Mouse (Mus musculus): ENCODE results near the gene Esrp2.

Esrp2 gene

DNA sequence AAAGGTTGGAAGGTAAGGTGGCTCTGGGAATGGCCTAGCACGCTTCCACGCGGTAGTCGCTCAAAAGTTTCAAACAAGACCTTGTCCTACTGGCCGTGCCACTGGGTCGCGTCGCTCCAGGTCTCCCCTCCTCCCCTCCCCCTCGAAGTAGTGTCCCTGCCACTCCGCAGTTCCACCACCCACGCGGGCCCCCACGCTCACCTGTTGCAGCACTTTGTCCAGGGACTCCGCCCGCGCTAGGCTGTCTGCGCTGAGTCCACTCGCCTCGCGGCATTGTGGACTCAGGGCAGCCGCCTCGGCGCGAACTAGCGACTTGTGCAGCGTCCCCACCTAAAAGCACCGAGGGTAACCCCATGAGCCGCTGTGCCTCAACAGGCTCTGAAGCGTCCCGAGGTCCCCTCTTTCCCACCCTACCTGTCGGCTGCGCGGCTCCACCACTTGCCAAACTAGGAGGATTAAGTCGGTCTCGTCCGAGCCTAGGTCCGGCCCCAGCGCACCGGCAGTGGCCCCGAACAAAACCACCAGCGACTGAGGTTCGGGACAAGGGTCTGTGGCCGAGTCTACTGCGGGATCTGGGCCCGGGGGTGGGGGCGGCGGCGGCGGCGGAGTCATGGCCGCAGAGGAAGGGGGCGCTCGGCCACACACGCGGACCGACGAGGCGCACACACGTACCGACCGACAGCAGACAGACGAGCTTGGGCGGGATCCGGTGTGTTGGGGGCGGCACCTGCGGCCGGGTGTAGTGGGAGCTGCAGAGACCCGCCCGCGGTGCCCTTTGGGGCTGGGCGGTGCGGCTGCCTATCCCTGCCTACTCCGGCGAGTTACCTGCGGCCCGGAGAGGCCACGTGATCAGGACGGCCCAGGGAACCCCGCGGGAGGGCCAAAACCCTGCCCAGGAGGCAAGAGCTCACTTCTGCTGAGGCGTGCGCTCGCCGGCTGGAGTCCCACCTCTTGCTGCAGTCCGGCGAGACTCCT is at the start of gene Esrp2:
TSS of gene Esrp2 (minus strand) at position 819 of the 975 bp plus-strand sequence.
- peak; percentile 94 for DNase-seq

GRCm38 (mm10) chr8:106186394-106186793 is 49.6 kb upstream of the Esrp2 start:
- DNase-seq: no peak

- peak; percentile 13 for DNase-seq
These were observed 49.0 kb upstream of the Esrp2 start for GRCm38 (mm10) chr8:106185628-106186270.

DNA sequence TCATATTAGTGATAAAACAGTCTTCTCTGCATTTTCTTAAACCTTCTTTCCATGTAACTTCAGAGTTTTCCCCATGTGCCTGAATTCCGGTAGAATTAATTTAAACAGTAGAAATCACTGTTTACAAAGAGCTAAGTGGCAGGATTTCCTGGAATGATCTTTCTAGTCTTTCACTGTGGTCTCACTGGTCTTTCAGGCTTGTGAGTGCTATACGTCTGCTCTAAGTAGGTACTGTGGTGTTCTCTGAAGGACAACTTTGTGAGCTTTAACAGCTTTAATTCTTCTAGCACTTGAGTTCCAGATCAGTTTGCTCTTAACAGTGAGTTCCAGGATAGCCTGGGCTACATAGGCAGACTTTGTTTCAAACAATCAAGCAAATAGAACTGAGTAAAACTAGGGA is 41.7 kb upstream of the Esrp2 start:
- no peak for DNase-seq

DNA sequence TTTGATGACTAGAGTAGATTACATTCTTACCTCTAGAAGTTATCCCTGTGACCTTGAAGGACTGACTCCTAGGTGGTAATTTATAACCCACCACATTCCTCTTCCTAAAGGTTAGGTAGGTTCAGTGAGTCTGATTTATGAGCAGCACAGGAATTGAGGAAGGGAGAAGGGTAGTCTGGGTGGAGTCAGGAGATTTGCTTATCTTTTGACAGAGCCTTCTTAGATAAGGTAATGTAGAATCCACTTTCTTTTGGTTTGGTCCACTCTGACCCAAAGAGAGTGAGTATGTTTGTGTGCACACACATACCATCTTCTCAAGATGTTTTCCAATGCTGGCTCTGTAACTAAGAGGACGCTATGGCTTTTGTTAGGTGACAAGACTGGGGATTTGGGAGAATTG is 40.8 kb upstream of the Esrp2 start:
- DNase-seq: no peak

DNA sequence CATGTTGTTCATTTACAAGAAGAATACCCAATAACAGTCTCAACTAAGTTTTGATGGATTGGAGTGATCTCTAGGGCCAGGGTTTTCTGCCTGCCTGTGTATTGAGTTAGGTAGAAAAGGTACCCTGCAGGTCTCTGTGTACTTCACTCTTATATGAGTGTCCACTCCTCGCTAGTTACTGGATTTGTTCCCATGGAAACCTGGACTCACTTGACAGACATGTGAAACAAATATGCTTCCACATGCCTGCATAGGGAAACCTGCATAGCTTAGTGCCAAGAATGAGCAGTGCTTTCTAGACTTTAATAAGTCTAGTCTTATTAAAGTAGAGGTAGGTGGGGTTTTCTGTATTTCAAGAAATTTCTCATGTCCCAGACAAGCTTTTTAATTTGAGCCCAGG is 40.1 kb upstream of the Esrp2 start:
- DNase-seq: no peak

DNA sequence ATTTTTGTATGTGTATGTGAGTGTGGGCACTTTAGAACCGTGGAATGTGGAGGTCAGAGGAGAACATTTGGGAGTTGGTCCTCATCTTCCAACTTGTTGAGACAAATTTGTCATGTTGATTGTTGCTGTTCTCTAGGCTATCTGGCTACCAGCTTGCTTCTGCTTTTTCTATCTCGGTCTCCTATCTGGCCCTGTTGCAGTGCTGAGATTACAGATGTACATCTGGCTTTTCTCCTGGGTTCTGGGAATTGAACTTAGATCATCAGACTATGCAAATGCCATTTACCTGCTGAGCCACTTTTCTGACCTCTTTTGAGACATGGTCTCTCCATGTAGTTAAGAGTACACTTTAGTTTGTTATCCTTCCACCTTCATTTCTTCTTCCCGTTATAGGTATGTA is 36.8 kb upstream of the Esrp2 start:
- DNase-seq: no peak

DNA sequence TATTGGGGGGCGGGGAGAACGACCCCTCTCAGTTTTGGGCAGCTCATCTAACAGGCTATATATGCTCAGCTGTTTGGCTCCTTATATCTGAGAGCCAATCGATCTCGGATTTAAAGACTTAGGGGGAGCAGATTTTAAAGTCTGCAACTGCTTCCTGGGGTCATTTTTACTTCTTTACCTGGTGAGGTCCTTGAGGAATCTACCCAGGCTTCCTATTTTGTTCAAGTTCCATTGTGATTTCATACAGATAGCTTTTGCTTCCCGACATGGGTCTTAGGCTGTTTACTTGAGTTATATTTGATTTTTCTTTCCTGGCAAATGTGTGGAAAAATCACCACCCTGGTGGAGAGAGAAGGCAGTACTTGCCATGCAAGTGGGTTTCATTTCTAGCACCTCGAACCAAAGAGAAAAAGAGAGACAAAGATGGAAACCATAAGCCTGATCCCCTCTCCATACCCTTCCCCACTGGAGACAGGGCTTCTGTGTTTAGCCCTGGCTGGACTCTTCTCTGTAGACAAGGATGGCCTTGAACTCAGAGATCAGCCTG is 33.2 kb upstream of the Esrp2 start:
- DNase-seq: no peak

GRCm38 (mm10) chr8:106169017-106169933 is 32.5 kb upstream of the Esrp2 start:
- peak; percentile 40 for DNase-seq

- peak; percentile 88 for DNase-seq
These were observed 31.7 kb upstream of the Esrp2 start, which contains the start of gene Slc7a6 for GRCm38 (mm10) chr8:106168356-106169016. Gene Slc7a6, plus strand, starts transcription at chr8:106168857.

DNA sequence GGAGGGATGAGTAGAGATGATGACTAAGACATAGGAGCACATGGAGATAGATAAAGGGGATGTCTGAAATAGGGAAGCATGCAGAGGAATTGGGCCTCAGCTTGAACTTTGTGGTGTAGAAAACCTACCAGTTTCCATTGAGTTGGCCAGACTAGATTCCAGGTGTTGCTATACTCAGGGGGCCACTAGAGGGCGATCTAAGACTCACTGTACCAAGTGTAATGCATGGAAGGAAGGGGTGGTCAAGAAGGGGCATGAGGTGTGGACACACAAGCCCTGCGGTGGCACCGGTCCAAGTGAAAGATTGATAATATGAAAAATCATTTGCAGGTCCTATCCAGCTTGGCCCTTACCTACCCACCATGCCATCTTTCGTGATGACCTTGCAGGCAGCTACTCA is 28.7 kb upstream of the Esrp2 start:
- DNase-seq: peak; percentile 75

DNA sequence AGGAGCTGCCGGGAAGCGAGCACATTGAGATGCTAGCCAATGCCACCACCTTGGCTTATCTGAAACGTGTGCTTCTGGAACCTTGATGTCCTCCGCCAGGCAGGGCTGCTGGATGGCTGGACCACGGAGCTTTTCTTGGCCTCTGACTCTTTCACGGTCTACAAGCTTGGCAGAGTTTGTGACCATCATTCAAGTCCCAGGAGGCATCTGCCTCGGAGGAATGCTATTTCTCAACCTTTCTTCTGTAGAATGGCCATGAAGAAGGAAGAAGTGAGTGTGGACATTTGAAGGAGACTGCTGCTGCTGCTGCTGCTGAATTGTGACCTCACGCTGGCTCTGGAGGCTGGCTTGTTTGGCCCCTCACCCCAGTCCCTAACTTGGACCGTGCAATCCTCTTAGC is 26.5 kb upstream of the Esrp2 start:
- DNase-seq: no peak

GRCm38 (mm10) chr8:106159876-106160275 is 23.1 kb upstream of the Esrp2 start:
- no peak for DNase-seq

DNA sequence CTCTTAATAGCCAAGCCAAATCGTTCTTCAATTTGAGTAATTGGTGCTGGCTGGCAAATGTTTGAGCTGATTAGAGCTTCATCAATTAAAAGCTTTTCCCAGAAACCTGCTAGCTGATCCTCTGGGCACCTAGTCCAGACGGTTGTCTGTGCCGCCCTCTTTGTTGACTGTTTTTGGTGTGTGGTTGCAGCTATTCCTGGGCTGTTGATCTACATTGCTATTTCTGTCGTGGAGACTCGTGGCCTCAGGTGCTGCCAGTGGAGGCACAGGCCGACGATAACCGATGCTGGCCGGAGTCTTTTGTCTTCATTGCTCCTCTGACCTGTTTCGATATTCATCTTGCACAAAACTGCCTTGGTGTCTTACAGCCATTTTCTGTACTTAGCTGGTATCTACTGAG is 21.6 kb upstream of the Esrp2 start:
- no peak for DNase-seq

GRCm38 (mm10) chr8:106157419-106157818 is 20.6 kb upstream of the Esrp2 start:
- DNase-seq: no peak

DNA sequence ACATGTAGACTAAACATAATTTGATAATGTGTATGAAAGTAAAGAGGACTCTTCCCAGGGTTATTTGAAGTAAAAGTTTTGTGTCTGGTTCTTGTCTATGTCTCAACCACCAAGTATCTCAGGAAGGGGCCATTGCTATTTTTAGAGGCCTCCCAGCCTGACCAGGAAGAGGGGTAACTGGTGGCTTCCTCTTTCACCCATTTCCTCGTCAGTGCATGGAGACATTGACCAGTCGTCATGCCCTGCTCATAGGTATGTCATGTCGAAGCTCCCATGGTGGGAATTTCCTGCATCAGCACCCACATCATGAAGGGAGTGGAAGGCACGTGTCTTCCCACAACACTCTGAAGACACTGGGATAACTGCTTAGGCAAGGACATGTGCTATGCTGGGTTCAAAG is 16.1 kb upstream of the Esrp2 start:
- DNase-seq: no peak

- DNase-seq: no peak
These were observed 14.3 kb upstream of the Esrp2 start for GRCm38 (mm10) chr8:106151041-106151440.

DNA sequence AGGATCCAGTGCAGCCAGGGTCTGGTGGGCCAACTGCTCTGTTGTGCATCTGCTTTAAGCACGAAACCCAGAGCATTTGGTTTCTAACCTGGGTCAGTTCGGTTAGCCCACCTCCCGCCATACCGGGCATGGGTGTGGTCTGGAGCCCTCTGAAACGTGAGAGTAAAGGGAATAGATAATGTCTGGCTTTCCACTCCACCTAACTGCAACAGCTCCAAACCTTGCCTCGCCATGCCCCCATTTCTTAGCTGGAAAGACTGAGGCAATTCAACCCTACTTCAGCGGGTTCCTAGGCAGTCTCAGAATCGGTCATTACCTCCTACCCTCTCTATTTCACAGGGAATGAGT is 13.9 kb upstream of the Esrp2 start:
- no peak for DNase-seq

- DNase-seq: peak; percentile 94
These were observed 13.3 kb upstream of the Esrp2 start, which contains the start of gene Pla2g15 for GRCm38 (mm10) chr8:106149801-106150652. Gene Pla2g15, plus strand, starts transcription at chr8:106150399.

- no peak for DNase-seq
These were observed 12.3 kb upstream of the Esrp2 start for GRCm38 (mm10) chr8:106149025-106149424.

All from kidney, postnatal 14 days (tissue).